Mouse (Mus musculus) 416B (cell line): ENCODE measurements at regions not wholly inside any gene's neighbourhood (a gene's known extent, or its start where the extent isn't known, plus 50 kb on each side); places are given as distances from the start of the nearest gene placed in this dataset.
A peak's percentile ranks its signal among the peaks of the same experiment; 100 is the strongest.

ENCODE experiments used
- DNase-seq: peaks from one replicate; pipeline ENCODE4 v3.0.0; 2011; ENCODE audit warnings: low read depth

DNA sequence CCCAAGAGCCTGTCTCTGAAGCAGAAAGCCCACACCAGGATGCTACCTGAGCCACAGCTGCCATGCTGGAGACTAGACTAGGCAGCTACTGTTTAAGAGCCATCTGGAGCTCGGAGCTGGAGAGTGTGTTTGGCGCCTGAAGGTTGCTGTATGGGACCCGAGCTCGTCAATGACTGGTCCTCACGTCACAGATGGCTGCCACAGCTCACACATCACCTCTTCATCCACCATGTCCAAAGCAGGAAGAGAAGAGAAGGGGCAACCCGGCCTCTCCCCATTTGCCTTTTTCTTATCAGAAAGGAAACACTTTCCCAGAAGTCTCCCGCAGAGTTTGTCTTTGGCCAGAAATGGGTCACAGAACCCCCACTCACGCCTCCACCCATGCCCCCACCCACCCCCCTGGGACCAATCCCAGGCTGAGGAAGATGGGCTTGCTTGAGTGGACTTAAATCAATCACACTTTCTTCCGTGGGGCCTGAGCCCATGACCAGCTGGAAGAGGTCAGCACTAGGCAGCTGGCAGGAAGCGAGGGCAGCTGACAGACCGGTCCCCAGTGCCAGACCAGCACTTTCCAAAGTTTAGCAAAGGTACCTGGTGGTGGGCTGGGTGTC, 53.5 kb upstream of the Ptpn1 start:
- DNase-seq = peak; percentile 40

DNA sequence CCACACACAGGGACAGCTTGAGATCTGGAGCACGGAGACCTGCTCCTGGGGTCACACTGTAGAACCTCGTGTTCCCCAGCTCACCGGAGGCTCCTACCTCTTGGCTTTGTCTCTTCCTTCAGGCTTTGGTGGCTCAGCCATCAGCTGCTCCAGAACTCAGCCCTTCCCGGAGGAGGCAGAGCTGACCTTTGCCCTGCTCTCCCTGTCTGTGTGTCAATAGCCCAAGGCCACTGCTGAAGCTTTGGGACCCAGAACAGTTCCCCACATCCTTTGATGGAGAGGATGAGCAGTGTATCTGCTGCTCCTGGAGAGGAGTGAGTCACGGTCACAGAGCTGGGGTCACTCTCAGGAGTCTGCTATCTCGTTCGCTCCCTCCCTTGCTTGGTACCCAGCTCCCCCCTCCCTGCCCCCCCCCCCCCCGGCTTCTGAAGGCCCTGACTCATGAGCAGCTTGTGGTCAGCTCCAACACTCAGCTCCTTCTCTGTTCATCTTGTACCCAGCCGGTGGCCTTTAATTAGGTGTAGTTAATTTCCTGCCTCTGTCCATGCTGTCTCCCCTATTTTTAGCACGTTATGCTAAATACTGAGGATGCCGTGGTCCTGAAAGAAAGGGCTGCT, 54.5 kb upstream of the Ptpn1 start:
- peak; percentile 66 for DNase-seq

DNA sequence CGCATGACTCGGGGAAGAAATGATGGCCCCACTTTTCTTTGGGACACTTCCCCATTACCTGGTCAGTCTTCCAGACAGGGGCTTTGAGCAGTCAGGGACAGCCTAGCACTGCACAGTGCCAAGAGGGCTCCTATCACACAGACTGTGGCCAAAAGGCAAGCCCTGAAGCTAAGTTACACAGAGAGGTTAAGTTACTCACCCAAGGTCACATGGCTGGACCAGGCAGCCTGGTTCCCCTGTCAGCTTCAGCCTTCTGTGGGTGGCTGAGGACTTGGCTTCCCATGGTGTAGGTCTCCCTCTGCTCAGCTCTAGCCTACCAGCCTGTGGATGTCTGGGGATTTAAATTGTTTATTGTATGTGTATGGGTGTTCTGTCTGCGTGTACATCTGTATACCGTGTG, 59.4 kb upstream of the Ptpn1 start:
- DNase-seq = no peak

DNA sequence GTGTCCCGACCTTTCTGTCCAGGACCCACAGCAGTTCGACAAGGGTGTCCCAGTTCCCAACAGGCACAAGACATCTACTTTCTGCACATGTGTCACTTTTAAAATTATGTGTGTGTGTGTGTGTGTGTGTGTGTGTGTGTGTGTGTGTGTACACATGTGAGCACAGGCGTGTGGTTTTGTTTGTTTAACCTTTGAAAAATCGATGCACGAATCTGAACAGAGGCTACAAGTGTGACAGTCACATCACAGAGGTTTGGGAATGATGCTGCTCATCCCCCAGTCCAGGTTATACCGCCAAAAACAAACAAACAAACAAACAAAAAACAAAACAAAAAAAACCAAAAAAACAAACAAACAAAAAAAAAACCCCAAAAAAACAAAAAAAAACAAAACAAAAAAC, 61.7 kb upstream of the Ptpn1 start:
- DNase-seq = no peak

DNA sequence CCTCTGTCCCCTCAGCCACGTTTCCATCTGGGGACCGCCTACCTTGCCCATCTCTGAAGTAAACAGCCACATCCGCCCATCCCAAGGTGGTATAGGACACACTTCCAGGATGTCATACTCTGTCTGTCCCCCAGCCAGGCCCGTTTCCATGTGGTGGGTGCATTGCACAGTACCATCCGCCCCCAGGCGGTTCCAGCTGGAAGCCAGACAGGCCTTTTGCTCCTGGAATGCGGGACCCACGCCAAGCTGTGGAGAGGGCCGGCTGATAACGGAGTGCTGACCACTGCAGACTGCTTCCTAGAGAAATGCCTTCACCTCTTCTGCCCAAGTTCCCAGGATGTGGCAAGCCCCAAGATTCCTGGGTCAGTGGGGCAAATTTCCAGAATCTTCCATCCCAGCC, 65.1 kb upstream of the Ptpn1 start:
- DNase-seq = no peak

DNA sequence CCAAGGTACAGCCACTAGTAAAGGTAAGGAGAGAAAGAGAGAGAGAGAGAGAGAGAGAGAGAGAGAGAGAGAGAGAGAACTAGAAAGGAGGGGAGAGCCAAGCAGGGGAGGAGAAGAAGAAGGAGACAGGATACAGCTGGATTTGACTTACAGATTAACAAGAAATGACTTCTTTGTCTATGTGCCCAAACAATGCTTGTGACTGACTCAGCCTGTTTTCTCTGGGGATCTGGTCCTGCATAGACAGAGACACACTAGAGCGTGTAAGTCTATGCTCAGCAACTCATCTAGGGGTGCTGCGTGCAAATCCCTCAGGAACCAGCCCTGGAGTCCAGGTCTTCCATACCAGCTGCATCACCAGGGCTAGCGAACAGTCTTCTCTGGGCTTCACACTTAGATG, 66.3 kb upstream of the Ptpn1 start:
- DNase-seq = no peak

DNA sequence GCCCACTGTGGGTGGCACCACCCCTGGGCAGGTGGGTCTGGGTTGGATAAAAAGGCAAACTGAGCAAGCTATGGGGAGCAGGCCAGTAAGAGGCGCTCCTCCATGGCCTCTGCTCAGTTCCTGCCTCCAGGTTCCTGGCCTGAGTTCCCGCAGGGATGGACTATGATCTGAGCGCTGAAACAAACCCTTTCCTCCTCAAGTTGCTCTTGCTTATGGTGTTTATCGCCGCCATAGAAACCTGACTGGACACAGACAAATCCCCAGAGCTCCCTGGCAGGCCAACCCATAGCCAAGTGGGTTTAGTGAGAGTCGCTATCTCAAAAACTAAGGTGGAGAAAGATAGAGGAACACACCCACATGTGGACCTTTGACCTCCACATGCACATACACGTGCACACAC, 67.2 kb upstream of the Ptpn1 start:
- DNase-seq = no peak

DNA sequence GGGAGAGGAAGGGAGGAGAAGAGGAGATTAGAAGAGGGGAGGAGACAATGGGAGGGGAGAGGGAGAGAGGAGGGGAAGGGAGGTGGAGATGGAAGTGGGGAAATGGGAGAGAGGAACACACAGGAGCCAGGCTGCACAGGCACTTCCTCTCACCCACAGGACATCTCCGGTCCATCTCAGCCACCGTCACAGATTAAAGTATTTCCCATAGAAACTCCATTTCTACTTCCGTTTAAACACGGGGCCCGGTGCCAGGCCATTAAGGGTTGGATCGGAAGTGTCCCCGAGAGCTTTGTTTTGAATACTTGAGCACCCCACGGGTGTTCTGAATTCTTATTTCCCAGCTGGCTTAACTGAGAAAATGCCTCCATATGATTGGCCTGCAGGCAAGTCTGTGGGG, 67.6 kb upstream of the Ptpn1 start:
- no peak for DNase-seq

DNA sequence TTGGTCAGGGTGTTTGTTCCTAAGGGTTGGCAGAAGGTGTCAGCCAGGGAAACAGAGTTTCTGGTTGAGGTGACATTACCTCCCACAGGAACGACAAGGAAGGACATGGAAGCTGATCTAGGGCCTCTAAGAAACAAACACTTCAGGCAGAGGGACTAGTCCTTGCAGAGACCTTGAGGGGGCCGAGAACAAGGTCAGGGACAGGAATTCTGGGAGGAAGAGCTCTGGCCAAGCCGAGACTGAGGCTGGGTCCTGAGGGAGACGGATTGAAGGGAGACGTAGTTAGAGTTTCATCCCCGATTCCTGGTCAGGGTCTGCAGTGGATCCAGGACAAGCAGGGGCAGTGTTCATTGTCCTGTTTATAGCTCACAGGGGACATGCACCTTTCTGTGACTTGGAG, 68.2 kb upstream of the Ptpn1 start:
- no peak for DNase-seq

DNA sequence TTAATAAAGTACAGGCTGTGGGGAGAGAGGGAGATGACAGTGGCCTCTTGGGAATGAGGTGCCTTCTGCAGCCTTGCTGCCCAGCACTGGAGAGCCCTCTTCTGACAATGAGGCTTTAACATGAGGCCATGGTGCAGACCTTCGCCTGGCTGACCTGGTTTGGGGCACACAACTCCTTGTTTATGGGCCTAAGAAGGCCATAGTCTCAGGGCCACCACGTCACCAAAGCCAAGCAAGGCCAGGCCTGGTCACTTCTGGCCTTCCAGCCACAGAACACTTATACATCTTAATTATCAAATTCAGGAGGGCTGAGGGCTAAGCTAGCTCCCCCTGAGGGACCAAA, 70.7 kb upstream of the Ptpn1 start:
- no peak for DNase-seq

DNA sequence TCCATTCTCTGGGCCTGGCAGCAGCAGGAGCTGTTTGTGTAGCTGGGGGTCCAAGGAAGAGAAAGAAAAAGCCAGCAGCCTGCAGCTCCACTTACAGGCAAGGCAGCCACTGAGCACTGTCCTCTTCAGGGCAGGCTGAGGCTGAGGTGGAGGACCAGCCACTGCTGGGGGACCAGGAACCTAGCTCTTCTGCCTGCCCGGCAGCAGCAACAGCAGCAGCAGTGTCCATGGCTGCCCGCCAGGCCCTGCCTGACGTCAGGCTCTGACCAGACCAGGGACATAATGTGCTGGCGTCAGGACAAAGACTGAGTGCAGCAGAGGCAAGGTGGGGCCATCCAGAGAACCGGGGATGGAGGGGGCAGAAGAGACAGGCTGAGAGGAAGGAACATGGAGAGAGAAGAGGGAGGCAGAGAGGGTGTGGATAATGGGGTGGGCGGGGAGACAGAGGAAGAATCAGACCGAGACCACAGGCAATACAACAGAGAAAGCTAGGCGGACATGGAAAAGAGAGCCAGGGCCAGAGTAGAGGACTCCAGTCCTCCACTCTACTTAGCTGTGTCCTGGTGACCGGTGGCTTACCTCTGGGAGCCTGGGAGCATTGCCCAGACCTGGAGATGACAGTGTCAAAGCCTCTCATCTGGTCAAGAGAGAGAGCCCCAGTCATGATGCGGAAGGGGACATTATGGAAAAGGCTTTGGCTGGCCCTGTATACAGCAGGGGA, 71.2 kb upstream of the Ptpn1 start:
- peak; percentile 26 for DNase-seq

DNA sequence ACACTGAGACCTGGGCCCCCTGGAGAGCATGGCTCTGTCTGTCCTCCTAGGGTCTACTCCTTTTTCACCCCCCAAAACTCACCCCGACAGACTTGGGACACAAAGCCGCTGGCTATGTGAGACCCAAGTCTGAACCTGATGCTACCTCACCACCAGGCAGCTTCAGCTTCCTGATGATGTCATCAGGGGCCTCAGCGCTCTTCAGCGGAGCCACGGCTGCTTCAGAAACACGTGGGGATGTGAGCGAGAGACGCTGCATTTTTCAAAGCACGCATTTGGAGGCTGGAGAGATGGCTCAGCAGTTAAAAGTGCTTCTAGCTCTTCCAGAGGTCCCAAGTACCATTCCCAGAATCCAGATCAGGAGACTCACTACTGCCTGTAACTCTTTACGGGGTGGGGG, 72.3 kb upstream of the Ptpn1 start:
- DNase-seq = no peak

DNA sequence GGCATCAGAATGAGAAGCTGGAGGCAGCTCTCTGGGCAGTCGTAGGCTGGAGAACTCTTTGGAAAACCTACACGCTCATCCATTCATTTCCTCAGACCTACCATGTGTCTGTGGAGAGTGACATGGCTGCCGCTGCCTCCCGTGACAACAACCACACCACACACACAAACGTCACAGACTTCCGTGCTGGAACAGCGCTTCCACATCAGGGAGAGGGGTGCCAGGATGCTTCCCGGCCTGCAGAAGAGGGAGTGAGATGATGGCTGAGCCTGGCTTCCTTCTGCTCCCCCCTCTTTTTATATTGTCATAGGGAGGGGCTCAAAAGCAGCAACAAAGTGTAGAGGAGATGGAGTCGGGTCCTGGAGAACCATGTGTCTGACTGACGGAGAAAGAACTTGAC, 73.5 kb upstream of the Ptpn1 start:
- DNase-seq = no peak

DNA sequence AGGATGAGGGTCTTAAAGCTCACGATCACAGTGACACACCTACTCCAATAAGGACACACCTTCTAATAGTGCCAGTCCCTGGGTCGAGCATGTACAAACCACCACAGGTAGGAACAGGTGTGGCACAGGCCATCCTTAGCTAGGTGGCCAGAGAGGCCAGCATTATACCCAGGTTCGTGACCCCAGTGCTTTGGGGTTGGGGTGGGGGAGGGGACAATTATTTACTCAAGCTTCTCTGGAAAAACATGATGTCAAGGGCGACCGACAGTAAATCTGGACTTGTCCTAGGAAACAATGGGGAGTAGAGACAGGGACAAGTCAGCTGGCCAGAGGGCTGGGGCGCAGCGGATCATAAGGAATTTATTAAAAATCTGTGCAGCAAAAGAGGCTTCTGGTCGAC, 73.9 kb upstream of the Ptpn1 start:
- DNase-seq = no peak

DNA sequence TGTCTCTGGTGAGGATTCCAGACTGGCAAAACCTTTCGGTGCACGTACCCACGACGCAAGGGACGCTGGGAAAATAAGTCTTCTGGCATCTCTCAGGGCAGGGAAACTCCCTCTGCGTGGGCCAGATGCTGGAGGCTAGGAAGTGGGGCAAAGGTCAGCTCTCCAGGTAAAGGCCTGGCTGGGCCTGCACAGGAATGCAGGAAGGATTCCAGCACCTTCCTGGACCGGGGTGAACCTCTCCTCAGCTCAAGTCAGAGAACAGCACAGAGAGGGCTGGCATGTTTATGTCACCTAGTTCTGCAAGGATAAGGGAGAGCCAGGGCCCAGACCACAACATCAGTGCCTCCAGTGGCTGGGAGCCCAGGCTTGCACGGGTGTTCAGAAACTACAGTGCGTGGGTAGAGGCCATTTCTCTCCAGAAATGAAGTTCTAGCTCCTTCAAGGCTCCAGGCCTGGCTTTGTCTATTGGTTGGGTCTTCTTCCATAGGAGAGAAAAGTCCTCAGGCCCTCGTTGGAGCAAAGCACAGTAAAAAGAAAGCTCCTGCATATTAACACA, 74.9 kb upstream of the Ptpn1 start:
- no peak for DNase-seq

DNA sequence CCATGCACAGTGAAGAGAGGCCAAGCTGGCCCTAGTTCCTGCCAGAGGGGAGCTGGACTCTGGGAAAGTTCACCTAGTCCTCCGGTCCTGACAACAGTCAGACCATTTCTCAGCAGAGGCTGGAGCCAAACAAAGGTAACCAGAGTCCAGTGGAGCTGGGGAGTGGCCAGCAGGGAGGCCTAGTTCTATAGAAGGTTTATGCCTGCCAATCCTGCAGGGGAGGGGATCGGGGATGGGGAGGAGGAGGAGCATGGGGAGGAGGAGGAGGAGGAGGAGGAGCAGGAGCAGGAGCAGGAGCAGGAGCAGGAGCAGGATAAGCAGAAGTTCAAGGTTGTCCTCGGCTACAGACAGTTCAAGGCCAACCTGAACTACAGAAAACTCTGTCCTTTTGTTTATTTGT, 75.8 kb upstream of the Ptpn1 start:
- DNase-seq = no peak

DNA sequence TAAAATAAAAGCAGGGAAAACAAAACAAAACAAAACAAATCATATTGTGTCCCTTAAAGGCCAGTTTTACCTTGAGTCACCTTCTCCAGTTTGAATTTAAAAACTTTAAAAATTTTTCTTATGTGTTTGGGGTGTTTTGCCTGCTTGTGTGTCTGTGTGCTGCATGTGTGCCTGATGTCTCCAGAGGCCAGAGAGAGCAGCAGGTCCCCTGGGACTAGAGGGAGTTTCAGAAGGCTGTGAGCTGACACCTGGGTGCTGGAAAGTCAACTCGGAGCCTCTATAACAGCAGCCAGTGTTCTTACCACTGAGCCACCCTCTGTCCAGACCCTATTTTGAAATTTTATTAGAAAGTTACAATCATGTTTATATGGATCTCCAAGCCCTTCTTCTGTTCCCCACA, 77.8 kb upstream of the Ptpn1 start:
- no peak for DNase-seq

DNA sequence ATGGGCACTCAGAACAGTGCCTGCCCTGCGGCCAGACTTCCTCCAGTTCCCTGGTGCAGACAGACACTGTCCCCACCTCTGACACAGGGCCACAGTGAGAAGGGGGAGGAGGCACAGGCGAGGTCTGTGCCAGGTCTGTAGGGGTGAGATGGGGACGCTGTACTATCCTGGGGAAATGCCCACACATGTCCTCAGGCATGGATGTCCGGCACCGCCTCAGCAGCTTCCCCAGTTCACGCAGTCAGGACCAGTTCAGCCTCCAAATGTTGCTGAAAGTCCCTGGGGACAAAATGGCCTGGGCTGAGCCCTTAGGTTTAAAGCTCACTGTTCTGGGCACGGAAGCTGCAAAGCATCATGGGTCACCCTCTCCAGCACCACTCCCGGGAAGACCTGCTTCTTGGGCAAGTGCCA, 78.4 kb upstream of the Ptpn1 start:
- DNase-seq = no peak

DNA sequence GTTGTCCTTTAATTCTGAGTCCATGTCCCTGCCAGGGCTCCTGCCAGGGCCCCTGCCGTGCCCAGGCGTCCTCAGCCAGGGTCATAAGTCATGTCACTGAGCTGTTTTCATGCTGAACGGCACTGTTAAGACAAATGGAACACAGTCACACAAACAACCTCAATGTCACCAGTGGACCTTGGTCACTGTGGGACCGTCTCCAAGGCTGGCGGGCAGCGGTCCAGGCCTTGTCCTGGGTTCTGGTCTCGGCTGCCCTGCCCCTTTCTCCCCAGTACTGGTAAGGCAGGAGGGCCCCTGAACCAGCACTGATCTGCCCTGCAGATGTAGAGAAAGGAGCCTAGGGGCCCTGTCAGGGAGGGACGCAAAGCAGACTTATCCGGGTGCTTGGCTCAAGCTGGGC, 79.3 kb upstream of the Ptpn1 start:
- no peak for DNase-seq

DNA sequence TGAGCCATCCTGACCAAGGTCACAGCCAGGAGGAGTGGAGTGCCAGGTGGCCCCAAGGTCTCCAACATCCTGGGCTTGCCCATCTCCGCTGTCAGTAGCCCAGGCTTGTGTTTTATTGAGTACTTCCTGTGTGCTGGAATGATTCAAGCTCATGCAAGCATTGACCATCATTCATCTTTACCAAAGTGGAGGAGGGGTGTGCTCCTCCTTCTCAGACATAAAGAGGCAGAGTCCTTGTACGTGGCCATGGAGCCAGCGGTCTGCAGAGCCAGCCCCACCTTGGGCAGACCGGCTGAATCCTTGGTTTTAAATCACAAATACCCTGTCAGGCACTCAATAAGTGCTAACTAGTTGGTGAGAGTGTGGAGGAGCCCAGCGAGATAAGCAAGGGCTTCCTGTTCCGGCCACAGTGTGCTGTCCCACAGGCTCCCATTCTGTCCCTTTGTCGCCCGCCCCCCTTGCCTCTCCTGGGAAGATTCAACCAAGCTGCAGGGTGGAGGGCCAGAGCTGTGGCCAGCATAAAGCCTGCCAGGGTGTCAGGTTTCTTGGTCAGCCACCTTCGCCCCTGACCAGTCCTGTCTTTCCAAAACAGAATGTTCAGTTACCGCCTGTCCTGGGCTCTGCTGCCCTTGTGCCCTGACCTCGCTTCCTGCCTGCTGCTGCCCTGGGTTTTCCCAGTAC, 80.5 kb upstream of the Ptpn1 start:
- DNase-seq = peak; percentile 96

DNA sequence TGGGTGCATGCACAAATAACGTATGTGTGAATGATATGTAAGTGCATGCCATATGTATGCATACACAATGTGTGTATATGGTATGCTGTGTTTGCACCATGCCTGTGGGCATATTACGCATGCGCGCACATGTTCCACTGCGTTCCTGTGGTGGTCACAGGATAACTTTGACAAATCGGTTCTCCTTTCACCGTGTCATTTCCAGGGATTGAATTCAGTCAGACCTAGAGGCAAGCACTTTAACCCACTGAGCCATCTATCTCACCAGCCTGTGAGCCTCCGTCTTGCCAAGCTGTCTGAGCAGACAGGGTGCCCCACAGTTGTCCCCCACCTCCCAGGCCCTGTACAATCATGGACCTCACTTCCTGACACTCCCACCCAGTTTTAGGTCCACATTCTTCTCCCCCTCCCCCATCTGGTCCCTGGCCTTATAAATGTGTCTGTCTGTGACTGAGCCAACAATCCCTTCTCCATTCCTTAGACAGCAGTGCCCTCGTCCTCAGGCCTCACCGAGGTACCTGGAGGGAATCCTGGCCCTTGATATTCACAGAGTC, 81.8 kb upstream of the Ptpn1 start:
- DNase-seq = no peak
